Mouse (Mus musculus): ENCODE measurements around the gene Serpinb12.

DNA sequence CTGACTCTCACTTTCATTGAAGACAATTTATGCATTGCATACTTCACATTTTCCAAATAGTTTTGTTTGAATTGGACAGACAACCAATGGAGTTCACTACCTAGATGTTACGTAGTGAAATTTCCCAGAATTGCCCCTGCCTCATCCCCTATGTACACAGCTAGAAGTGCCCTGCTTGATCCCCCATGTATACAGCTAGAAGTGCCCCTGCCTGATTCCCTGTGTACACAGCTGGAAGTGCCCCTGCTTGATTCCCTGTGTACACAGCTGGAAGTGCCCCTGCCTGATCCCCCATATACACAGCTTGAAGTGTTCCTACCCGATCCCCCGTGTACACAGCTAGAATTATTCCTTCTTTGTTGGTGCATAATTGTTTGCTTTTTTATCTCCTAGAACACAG, 72.1 kb downstream of the Serpinb12 start:
- no peak for TF ChIP-seq CTCF (IDR thresholded peaks at IDR 0.05; ENCODE audit: low read depth)
- TF ChIP-seq EP300 (IDR thresholded peaks at IDR 0.05; ENCODE audit: low read depth): no peak

Measured in heart, postnatal 0 days (tissue).